Mouse (Mus musculus) limb, embryonic 12.5 days (tissue): ENCODE results near the gene Gm49373. TPM values are rescaled to one million over a fixed set of nuclear protein-coding genes. Genes with fewer than 3 reads are reported as not detected.
"Not testable (repeated sequence)": the region's sequence is repeated elsewhere in the genome, so short reads cannot be mapped to it uniquely, and the experiment has no call there.

Experiments used
- ATAC-seq: fragments of 200-750 bp; cut with Nextera tagmentation; 2 replicates; pipeline ENCODE4 v1.8.0; 2017; ENCODE audit warnings: low read depth, moderate TSS enrichment; ENCODE audit not compliant: insufficient number of reproducible peaks, insufficient read depth, low FRiP score, low TSS enrichment
- H3K27ac ChIP-seq: fragments of 300-500 bp; sonication (generic); 2 replicates; pipeline ENCODE4 v1.5.1; 2016; ENCODE audit warnings: mild to moderate bottlenecking, moderate library complexity
- H3K27me3 ChIP-seq: fragments of 300-500 bp; sonication (generic); 2 replicates; pipeline ENCODE4 v1.6.1; 2016; ENCODE audit warnings: mild to moderate bottlenecking, moderate library complexity
- H3K36me3 ChIP-seq: fragments of 300-500 bp; sonication (generic); 2 replicates; pipeline ENCODE4 v1.6.1; 2016; ENCODE audit warnings: mild to moderate bottlenecking, moderate library complexity
- H3K4me1 ChIP-seq: fragments of 300-500 bp; sonication (generic); replicated peaks from 2 replicates; pipeline ENCODE4 v1.6.1; 2016
- H3K4me2 ChIP-seq: fragments of 300-500 bp; sonication (generic); 2 replicates; pipeline ENCODE4 v1.6.1; 2016; ENCODE audit warnings: mild to moderate bottlenecking, moderate library complexity
- H3K4me3 ChIP-seq: fragments of 300-500 bp; sonication (generic); replicated peaks from 2 replicates; pipeline ENCODE4 v1.5.1; 2016; ENCODE audit warnings: mild to moderate bottlenecking
- H3K9ac ChIP-seq: fragments of 300-500 bp; sonication (generic); replicated peaks from 2 replicates; pipeline ENCODE4 v1.6.1; 2016; ENCODE audit warnings: mild to moderate bottlenecking, moderate library complexity
- H3K9me3 ChIP-seq: fragments of 300-500 bp; sonication (generic); 2 replicates; pipeline ENCODE4 v1.6.1; 2016; ENCODE audit warnings: mild to moderate bottlenecking, moderate library complexity
- WGBS: fragments of 180-500 bp; shearing (Covaris S2); methylation state at CpG from one replicate; pipeline ENCODE4 v1.1.7; 2016; 5-methylcytosine and 5-hydroxymethylcytosine counted together
- polyA plus RNA-seq: library from polyadenylated mRNA; unstranded; fragments of >200 nt; fragmentation: Nextera tagmentation; extraction: Ambion mirVana; gene quantifications from 2 replicates; pipeline ENCODE4 v1.2.1, GENCODE M21; 2016

Gene Gm49373
- polyA plus RNA-seq, 1 experiment from 2014 or later = 1.3 TPM

DNA sequence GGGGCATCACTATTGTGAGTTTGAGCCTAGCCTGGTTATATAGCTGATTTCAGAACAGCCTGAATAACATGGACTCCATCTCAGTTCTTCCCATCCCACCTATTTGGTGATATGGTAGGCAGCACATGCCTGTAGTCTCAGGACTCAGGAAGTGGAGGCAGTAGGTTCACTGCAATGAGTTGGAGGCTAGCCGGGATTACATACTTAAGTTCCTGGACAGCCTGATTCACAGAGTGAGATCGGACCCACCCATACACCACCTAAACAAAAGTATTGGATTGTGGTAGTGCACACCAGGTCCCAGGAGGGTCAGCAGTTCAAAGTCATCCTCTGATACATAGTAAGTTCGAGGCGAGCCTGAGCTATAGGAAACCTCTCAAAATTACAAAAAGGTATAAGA lies 255 bp downstream of the Gm49373 start:
- Histone ChIP-seq H3K9ac (peak overlapping the region; percentile 88), H3K9me3 (no peaks in the 10 kb centered on the region), H3K36me3 (peaks cover 60% of the 10 kb centered on the region), H3K27ac (0 out of 2 replicates have a peak overlapping the region, but pooled peaks have one; percentile 29), H3K27me3 (no peaks in the 10 kb centered on the region), H3K4me1 (peaks cover 9% of the 10 kb centered on the region), H3K4me2 (peak overlapping the region; percentile 80), H3K4me3 (peak overlapping the region; percentile 87)
- WGBS = 14% methylated on average over 4 of the region's 4 CpGs
- ATAC-seq = no peak

DNA sequence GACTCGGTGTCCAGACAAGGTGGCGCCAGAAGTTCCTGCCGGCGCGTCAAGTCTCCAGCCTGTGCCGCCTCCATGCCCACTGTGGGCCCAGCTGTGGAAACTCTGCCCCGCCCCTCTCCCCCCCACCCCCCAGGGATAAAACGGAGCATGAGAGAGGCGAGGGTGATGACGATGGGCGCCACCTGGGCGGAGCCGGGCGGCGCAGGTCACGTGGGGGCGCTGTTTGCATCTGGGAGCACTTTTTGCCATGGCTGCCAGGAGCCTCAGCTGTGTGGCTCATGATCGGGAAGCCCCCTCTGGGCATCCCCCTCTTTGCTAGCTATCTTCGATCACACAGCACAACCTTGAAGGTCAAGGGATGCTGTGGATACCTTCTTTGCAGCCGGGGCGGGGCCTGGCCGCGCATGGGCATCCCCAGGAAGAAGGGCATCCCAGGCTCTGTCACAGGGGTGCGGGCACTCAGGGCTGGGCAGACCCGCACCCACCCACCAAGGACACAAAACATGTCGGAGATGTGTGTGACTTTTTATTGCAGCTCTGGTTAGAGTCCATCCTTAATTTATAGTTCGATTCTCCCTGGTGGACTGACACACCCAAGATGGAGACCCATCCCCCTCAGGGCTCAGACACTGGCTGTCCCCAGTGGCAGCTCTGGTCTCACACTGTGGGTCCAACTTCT lies 5.8 kb downstream of the Gm49373 start, which contains the start of gene Zglp1:
Gene Zglp1 (minus strand): TSS at position 88 of the 679 bp plus-strand sequence.
- Histone ChIP-seq H3K27me3 (no peaks in the 10 kb centered on the region), H3K36me3 (peaks cover 64% of the 10 kb centered on the region), H3K4me2 (no peak within 1 kb of the TSS), H3K9me3 (no peaks in the 10 kb centered on the region), H3K27ac (no peak within 1 kb of the TSS), H3K4me3 (no peak within 1 kb of the TSS), H3K4me1 (peaks cover 3% of the 10 kb centered on the region), H3K9ac (no peak within 1 kb of the TSS)
- no peak for ATAC-seq
- WGBS = 82% methylated on average over 27 of the region's 27 CpGs

DNA sequence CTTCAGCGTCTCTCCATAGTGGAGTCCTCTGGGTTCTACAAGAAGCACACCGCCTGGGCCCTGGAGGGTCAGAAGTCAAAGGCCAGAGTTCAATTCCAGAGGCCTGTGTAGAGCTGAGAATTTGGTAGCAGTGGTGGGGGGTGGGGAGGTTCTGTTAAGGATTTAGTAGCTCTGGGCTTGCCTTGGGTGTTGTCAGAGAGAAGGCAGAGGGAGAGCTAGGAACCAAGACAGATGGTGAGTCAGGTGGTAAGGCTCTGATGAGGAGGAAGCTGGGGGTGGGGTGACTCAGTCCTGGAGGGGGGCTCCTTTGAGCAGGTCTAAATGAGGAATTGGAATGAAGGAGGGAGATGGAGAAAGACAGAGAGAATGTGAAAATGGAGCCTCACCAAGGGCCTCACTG lies 10.0 kb downstream of the Gm49373 start:
- WGBS = 79% methylated on average over 2 of the region's 2 CpGs
- Histone ChIP-seq H3K4me3 (no peak overlapping the region), H3K4me2 (no peak overlapping the region), H3K36me3 (peaks cover 51% of the 10 kb centered on the region), H3K4me1 (no peaks in the 10 kb centered on the region), H3K27me3 (no peaks in the 10 kb centered on the region), H3K9me3 (no peaks in the 10 kb centered on the region), H3K27ac (no peak overlapping the region), H3K9ac (no peak overlapping the region)
- no peak for ATAC-seq

DNA sequence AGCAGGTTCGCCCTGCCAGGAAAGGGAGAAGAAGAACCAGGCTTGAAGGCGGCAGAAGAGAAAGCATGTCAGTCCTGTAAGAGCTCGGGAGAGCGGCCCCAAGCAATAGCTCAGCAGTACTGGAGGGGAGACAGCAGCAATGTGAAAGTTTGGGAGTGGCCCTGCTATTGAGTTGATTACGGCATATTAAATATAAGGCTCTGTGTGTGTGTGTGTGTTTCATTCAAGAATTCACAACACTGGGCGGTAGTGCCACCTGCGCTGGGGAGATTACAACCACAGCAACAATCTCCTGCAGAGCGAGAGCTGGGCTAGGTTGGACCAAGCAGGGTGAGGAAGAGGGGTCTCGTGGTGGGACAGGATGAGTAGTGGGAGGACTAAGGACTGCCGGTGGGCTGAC lies 21.3 kb downstream of the Gm49373 start:
- no peak for ATAC-seq
- Histone ChIP-seq H3K9ac (no peak overlapping the region), H3K36me3 (no peaks in the 10 kb centered on the region), H3K4me2 (no peak overlapping the region), H3K9me3 (no peaks in the 10 kb centered on the region; the same call in 1 of the 2 replicates), H3K27ac (no peak overlapping the region), H3K27me3 (no peaks in the 10 kb centered on the region), H3K4me1 (no peaks in the 10 kb centered on the region), H3K4me3 (no peak overlapping the region)
- WGBS = 64% methylated on average over 10 of the region's 10 CpGs

DNA sequence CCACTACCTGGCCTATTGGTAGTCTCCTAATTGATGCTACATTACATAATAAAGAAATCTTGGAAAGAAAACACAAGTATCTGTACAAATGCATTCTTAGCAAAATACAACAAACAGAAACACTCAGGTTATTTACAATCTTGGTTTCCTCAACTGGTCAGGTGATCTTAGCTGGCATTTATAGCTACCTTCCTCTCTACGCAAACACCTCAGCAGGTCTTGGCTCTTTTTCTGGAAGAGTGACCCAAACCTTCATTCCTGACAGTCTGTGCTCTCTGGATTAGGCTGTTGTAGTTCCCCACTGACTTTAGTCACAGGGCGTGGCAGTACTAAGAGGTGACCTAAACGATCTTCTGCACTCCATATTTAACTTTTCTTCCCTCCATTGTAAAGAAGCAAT lies 27.7 kb downstream of the Gm49373 start:
- Histone ChIP-seq H3K27ac (no peak overlapping the region), H3K36me3 (no peaks in the 10 kb centered on the region), H3K4me2 (no peak overlapping the region), H3K4me1 (0 out of 2 replicates have a peak, but pooled peaks cover 2% of the 10 kb centered on the region), H3K4me3 (no peak overlapping the region), H3K27me3 (peaks cover 11% of the 10 kb centered on the region), H3K9me3 (no peaks in the 10 kb centered on the region; the same call in 1 of the 2 replicates), H3K9ac (no peak overlapping the region)
- WGBS = 82% methylated on average over 3 of the region's 3 CpGs
- ATAC-seq = no peak

DNA sequence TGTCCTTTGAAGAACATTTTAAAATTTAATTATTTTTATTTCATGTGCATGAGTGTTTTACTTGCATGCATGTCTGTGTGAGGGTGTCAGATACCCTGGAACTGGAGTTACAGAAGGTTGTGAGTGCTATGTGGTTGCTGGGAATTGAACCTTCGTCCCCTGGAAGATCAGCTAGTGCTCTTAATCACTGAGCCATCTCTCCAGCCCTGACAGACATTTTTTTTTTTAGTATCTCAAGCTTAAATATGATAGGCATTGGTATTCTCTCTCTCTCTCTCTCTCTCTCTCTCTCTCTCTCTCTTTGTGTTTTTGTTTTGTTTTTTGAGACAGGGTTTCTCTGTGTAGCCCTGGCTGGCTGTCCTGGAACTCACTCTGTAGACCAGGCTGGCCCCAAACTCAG lies 28.1 kb downstream of the Gm49373 start:
- not testable (repeated sequence) for H3K27ac ChIP-seq, H3K36me3 ChIP-seq, H3K9ac ChIP-seq, H3K4me2 ChIP-seq, H3K9me3 ChIP-seq, H3K4me1 ChIP-seq, ATAC-seq, H3K4me3 ChIP-seq
- H3K27me3 ChIP-seq = peaks cover 16% of the 10 kb centered on the region
- 73% methylated on average over 1 of the region's 1 CpGs for WGBS

DNA sequence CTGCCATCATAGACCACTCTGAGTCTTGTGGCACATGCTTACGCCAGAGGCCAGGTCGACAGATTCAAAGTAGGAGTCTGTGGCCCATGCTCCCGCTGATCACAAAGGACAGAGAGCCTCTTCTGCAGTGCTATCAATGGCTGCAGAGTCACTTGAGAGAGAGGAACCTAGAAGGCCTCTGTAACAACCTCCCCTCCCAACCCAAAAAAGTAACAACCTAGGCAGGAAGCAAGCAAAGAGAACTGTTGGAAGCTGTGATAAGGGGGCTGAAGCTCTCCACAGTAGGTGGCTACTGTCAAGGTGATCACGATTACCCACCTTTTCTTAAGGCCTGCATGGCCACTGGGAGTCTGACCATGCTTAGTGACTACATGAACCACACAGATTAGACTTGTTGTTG lies 29.3 kb downstream of the Gm49373 start:
- 78% methylated on average over 4 of the region's 4 CpGs for WGBS
- no peak for ATAC-seq
- Histone ChIP-seq H3K4me1 (0 out of 2 replicates have a peak, but pooled peaks cover 2% of the 10 kb centered on the region), H3K4me3 (no peak overlapping the region), H3K27me3 (peaks cover 28% of the 10 kb centered on the region), H3K9ac (no peak overlapping the region), H3K4me2 (no peak overlapping the region), H3K27ac (no peak overlapping the region), H3K9me3 (peaks cover 5% of the 10 kb centered on the region; the same call in 1 of the 2 replicates), H3K36me3 (no peaks in the 10 kb centered on the region)

DNA sequence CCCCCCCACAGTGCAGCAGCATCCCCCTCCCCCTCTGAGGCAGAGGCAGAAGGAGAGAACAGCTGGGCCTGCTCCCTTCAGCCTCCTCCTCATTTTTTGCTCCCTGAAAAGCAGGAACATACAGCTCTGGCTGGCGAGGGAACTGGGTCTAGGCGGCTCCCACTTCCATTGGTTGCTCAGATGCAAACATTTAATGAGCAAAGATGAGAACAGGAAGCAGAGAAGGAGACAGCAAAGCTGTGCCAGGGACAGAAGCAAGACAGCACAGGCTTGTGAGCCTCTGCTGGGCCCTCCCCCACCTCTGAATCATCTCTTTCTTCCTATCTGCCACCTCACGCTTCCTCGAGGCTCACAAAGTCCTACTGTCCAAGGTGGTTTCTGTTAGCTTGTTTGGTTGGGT lies 31.6 kb downstream of the Gm49373 start:
- H3K27ac ChIP-seq = no peak overlapping the region
- ATAC-seq = no peak
- H3K4me2 ChIP-seq = no peak overlapping the region
- peaks cover 16% of the 10 kb centered on the region for H3K4me1 ChIP-seq
- no peak overlapping the region for H3K9ac ChIP-seq
- peaks cover 51% of the 10 kb centered on the region for H3K27me3 ChIP-seq
- H3K9me3 ChIP-seq = peaks cover 5% of the 10 kb centered on the region; the same call in 1 of the 2 replicates
- H3K4me3 ChIP-seq = no peak overlapping the region
- 50% methylated on average over 4 of the region's 4 CpGs for WGBS
- H3K36me3 ChIP-seq = no peaks in the 10 kb centered on the region

DNA sequence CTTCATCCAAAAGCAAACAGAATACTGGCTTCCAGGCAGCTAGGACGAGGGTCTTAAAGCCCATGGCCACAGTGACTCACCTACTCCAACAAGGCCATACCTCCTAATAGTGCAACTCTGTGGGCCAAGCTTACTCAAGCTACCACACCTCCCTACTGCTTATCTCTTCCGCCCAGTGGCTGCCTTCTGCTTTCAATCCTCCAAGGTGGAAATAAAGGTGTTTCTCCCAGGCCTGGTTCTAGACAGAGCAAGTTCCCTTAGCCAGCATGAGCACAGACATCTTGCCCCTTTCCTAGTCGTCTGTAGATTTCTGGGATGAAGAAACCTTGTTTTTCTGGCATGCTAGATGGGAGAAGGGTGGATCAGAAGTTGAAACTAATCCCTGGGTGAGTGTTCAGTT lies 33.1 kb downstream of the Gm49373 start:
- Histone ChIP-seq H3K27me3 (peaks cover 66% of the 10 kb centered on the region), H3K36me3 (no peaks in the 10 kb centered on the region), H3K9ac (no peak overlapping the region), H3K4me3 (no peak overlapping the region), H3K9me3 (peaks cover 5% of the 10 kb centered on the region; the same call in 1 of the 2 replicates), H3K4me2 (no peak overlapping the region), H3K4me1 (peaks cover 17% of the 10 kb centered on the region), H3K27ac (no peak overlapping the region)
- no peak for ATAC-seq
- WGBS = 70% methylated on average over 3 of the region's 3 CpGs

DNA sequence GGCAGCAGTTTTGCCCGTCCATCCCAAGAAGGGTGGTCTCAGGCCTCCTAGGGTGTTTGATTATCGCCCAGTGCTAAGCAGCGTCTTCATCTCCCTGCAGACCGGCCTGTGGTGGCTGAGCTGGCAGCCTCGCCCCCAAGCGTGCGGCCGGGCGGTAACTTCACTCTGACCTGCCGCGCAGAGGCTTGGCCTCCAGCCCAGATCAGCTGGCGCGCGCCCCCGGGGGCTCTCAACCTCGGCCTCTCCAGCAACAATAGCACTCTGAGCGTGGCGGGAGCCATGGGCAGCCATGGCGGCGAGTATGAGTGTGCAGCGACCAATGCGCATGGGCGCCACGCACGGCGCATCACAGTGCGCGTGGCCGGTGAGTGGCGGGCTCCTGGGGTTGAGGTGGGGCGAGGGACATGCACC lies 35.4 kb downstream of the Gm49373 start:
- H3K4me1 ChIP-seq = peaks cover 34% of the 10 kb centered on the region
- WGBS = 2% methylated on average over 31 of the region's 31 CpGs
- H3K36me3 ChIP-seq = no peaks in the 10 kb centered on the region
- H3K4me3 ChIP-seq = peak overlapping the region; percentile 40
- peak overlapping the region; percentile 57 for H3K9ac ChIP-seq
- peaks cover 88% of the 10 kb centered on the region for H3K27me3 ChIP-seq
- H3K27ac ChIP-seq = no peak overlapping the region; the same call in 1 of the 2 replicates
- ATAC-seq = no peak
- H3K9me3 ChIP-seq = peaks cover 5% of the 10 kb centered on the region; the same call in 1 of the 2 replicates
- H3K4me2 ChIP-seq = peak overlapping the region; percentile 65

DNA sequence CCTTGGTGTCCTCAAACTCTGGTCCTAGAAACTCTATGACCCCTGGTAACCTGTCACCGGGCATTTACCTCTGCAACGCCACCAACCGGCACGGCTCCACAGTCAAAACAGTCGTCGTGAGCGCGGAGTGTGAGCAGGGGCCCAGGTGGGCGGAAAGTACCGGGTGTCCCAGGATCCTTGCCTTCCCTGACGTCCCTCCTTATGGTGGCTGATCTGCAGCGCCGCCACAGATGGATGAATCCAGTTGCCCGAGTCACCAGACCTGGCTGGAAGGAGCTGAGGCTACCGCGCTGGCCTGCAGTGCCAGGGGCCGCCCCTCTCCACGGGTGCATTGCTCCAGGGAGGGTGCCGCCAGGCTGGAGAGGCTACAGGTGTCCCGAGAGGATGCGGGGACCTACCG lies 36.2 kb downstream of the Gm49373 start:
- Histone ChIP-seq H3K9me3 (peaks cover 5% of the 10 kb centered on the region; the same call in 1 of the 2 replicates), H3K27me3 (peaks cover 96% of the 10 kb centered on the region), H3K4me1 (peaks cover 41% of the 10 kb centered on the region), H3K9ac (peak overlapping the region; percentile 57; the same call in 1 of the 2 replicates), H3K4me2 (peak overlapping the region; percentile 65), H3K36me3 (no peaks in the 10 kb centered on the region), H3K4me3 (peak overlapping the region; percentile 40), H3K27ac (no peak overlapping the region)
- 3% methylated on average over 22 of the region's 22 CpGs for WGBS
- ATAC-seq = no peak
